Mouse (Mus musculus) layer of hippocampus, adult 8-10 months (tissue): ENCODE data around the gene Kcnip1. TPM values are rescaled to one million over a fixed set of nuclear protein-coding genes. Genes with fewer than 3 reads are reported as not detected.

Source experiments
- DNase-seq, 2 experiments: peaks; one replicate each; pipeline ENCODE4 v3.0.0; 2022; ENCODE audit warnings: low spot score in 2 of 2
- total RNA-seq, 4 experiments: library from RNA; stranded (reverse); gene quantifications; 2 replicates each; pipeline ENCODE4 v1.2.4; 2022

The Kcnip1 gene
- total RNA-seq, 4 experiments from 2014 or later = 17.4 to 21.0 (median 18.9) TPM

- DNase-seq = no peak
Observed at GRCm38 (mm10) chr11:33902377-33902776, 90.6 kb downstream of the Kcnip1 start.

GRCm38 (mm10) chr11:33901783-33902182 lies 91.2 kb downstream of the Kcnip1 start:
- DNase-seq = no peak

DNA sequence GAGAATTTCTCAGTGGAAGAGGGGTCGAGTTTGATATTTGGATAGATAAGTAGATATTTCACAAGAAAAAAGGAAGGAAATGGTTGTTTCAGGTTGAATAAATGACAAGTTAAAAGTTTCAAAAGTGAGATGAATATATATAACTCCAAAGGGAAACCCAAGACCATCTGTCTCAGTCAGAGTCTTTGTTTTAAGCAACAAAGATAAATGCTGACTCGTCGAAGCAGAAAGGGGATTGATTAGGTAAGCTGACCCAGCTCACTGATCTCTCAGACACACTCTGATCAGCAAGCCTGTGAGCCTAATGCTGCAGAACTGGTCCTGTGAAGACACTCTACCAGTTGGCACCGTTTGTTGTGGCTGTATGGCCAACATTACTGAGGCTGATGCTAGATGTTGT lies 101.9 kb downstream of the Kcnip1 start:
- DNase-seq = no peak

GRCm38 (mm10) chr11:33890382-33890781 lies 102.6 kb downstream of the Kcnip1 start:
- DNase-seq = no peak

- DNase-seq = no peak
Observed at GRCm38 (mm10) chr11:33887660-33888059, 105.3 kb downstream of the Kcnip1 start.

- DNase-seq = no peak
Observed at GRCm38 (mm10) chr11:33885981-33886380, 107.0 kb downstream of the Kcnip1 start.

GRCm38 (mm10) chr11:33882731-33883328 lies 110.1 kb downstream of the Kcnip1 start:
- DNase-seq = no peak

- DNase-seq = no peak
Observed at GRCm38 (mm10) chr11:33874925-33875324, 118.0 kb downstream of the Kcnip1 start.

DNA sequence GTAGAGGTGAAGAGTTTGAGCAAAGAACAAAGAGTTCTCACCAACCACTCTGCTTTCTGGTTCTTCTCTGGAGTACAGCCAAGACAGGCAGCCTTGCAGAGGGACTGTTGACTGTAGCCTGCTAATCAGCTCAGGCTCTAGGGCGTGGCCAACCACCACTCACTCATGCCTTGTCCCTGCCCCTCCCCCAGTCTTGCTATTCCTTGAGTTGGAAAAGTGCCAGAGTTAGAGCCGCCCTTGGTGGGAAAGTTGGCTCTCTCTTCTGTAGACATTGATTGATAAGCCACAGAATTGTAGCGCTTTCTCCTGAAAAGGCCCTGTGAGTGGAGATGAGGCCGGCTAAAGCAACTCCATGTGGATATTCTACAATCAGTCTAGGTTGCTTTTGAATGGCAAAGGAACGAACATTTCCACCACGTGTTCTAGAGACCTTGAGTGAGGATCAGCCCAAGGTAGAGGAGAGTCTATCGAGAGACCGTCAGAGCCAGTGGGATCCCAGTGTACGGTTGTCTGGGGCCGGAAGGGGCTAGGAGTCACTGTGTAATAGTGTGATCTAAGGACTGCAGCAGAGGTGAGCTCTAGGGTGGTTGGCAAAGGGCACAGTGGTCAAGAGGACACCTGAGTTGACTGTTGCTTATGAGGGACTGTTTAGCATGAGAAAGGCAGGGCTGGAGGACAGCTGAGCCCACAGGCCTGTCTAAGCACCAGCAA lies 119.7 kb downstream of the Kcnip1 start:
- no peak for DNase-seq

DNA sequence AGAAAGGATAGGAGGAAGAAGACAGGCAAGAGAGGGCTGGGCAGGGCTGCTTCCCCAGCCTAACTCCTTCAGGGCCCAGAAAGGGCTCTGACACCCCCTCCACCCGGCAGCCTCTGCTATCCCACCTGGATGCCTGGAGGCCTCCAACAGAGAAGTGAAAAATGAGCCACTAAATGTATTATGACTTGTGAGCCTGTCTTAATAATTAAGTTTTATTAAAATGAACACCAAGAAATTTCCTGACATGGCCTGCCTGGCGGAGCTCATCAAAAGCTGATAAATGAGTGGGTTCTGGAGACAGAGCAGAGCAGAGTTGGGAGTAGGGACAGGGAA lies 120.3 kb downstream of the Kcnip1 start:
- no peak for DNase-seq

DNA sequence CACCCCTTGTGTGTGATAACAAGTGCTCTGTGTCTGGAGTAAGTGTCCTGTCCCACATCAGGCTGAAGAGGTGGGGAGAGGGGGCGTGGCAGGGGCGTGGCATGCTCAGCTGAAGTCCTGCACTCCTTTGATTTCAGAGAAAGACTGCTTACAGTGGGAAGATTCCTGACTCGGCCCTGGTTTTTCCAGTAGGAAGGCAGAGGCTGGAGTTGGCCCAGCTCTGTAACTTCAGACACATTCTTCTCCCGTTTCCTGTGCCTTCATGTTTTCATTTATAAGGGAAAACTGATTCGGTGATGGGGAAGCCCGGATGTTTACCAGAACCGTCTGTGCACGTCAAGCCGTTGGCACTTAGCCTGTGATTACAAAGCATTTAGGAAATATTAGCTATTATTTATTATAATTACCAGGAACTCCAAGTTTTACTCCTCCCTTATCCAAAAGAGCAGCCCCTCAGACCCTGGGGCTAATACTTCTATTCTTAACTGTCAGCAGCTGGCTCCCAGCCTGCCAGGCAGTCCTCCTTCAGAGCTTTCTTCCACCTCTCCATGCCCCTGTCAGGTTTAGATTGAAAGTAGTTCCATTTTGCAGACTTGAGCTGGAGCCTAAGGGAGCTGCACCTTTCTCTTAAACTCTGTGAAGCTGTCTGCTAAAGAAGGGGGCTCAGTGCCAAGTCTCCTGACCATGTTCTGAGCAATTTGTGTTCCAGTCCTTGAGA lies 120.8 kb downstream of the Kcnip1 start:
- no peak for DNase-seq

- no peak for DNase-seq
Observed at GRCm38 (mm10) chr11:33870246-33870645, 122.7 kb downstream of the Kcnip1 start.

GRCm38 (mm10) chr11:33869559-33869958 lies 123.4 kb downstream of the Kcnip1 start:
- no peak for DNase-seq

DNA sequence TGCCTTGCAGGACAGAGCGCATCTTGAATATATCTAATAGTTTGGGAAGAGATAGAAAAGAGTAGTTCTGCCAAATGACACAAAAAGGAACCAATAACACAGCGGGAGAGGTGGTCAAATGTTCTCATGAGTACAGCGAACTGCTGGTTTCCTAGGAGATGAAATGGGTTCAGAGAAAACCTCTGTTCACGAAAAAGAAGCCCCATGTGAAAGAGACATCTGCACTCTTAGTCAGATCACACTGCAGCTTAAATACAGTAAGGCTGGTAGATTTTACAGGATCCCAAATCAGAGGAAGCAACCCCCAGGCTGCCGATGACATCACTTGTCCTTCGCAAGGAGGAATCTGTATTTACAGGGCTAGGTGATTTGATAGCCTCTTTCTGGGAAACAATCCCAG lies 126.2 kb downstream of the Kcnip1 start:
- DNase-seq = no peak

DNA sequence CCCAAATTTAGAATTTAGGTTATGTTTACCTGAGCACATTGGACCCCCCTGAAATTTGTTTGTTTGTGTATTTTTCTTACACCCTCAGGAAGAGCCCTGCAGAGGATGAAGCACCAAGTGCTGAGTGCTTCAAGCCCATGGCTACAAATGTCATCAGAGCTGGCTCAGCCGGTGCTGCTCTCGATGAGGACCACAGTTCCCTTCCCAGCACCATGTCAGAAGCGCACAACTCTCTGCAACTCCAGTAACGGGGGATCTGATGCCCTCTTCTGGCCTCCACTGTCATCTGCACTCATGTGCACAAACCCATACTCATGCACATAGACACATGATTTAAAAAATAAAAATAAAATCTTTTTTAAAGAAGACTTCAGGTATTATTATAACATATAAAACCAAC lies 128.7 kb downstream of the Kcnip1 start:
- no peak for DNase-seq

DNA sequence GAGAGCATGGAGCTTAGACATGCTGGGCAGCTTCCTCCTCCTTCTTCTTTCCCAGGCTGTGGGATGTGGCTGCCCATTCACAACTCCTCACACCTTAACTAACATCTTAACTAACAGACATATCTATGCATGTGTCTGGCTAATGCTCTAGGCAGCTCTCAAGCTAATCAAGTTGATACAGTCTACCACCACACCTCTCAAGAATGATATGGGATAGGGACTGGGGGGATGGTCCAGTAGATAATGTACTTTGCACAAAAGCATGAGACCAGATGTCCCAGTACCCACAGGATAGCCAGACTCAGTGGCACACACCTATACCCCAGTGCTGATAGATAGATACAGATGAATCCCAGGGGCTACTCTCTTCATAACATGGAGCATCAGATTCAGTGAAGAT lies 131.1 kb downstream of the Kcnip1 start:
- no peak for DNase-seq

- no peak for DNase-seq
Observed at GRCm38 (mm10) chr11:33860905-33861582, 131.9 kb downstream of the Kcnip1 start.

DNA sequence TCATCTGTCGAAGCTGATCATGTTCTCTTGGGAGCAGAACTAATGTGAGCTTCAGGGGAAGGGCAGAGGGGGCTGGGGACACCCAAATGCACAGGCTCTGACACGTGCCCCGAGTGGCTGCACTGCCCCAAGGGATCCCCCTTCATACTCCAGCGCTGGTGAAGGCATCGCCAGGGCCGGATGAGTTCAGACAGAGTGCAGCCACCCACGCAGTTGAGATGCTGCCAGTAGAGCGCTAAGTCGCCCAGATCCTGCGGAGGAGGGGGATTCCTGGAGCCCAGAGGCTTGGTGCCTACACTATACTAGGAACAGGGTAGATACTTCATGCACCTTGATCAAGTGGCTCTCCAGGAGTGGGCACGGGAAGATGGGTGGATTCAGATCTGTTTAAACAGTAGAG lies 143.3 kb downstream of the Kcnip1 start:
- peak in 1 of 2 experiments; percentile 45 for DNase-seq

GRCm38 (mm10) chr11:33848685-33849084 lies 144.3 kb downstream of the Kcnip1 start:
- DNase-seq = no peak

- no peak for DNase-seq
Observed at GRCm38 (mm10) chr11:33845931-33846330, 147.0 kb downstream of the Kcnip1 start.

GRCm38 (mm10) chr11:33843294-33843864 lies 149.6 kb downstream of the Kcnip1 start:
- no peak for DNase-seq

GRCm38 (mm10) chr11:33839049-33839448 lies 153.9 kb downstream of the Kcnip1 start:
- DNase-seq = no peak
